Mouse (Mus musculus): Measurements from ENCODE around the gene Gm45208.

GRCm38 (mm10) chrX:7744940-7745339 is 22.9 kb downstream of the Gm45208 start:
- TF ChIP-seq POLR2A (IDR thresholded peaks at IDR 0.05; ENCODE audit: borderline replicate concordance, low read depth, low read length), result no peak
- no peak for TF ChIP-seq CTCF (IDR thresholded peaks at IDR 0.05; ENCODE audit: low read depth, low read length)
